Mouse (Mus musculus) cerebellum, postnatal 25 days (tissue): Measurements from ENCODE around the gene A530032D15Rik.
"Not testable (repeated sequence)": the region's sequence is repeated elsewhere in the genome, so short reads cannot be mapped to it uniquely, and the experiment has no call there.

Source experiments
- DNase-seq, 2 experiments: peaks; one replicate each; pipeline ENCODE4 v3.0.0; 2021; ENCODE audit warnings: mixed read lengths in 2 of 2

Gene A530032D15Rik

DNA sequence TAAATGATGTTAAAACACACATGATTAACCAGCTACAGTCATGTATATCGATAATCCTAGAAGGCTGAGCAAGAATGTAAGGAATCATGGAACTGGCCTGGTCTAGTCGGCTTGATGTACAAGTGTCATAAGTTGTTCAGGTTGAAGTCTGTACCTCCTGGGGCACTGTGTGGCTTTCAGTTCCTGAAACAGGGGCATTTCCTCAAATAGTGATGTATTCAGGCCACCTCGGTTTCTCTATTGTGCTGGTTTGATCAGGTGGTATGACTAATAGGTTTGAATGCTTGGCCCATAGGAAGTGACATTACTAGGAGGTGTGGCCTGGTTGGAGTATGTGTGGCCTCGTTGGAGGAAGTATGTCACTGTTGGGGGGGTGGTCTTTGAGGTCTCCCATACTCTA lies 75.3 kb downstream of the A530032D15Rik start:
- not testable (repeated sequence) for DNase-seq

- not testable (repeated sequence) for DNase-seq
Measured at GRCm38 (mm10) chr1:85033616-85034015, 76.0 kb downstream of the A530032D15Rik start.
